In the genomic region with DNA sequence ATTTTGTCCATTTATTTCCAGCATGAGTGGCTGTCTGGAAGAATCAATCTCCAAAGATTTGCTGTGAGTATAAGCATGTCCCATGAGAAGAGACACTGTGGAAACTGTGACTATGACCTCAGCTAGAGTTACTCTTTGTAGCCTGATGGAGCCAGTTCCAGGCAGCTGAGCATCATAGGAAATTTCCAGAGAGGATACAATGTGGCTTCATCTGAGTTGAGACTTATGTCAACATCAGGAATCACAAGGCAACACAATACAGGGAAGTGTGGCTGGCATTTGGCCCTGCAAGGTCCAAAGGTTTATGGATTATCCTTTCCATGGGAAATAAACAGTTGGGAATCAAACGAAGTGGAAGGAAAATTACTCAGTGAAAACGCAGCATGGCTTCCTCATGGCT, we compare ENCODE assay signal across 19 mouse cellular contexts.
DNase-seq lines count a peak whose midpoint lies in the region; ATAC-seq and TF ChIP-seq lines count a peak whose summit lies in the region.
"Had no signal": no experiment of that assay in that cellular context is flagged by ENCODE, and none has a peak within 500 bp of the region (broad histone marks: within the 10 kb centered on the region; RNA-seq: fewer than 3 reads in every experiment).

No protein-coding gene starts in this region.

- no peak for TF ChIP-seq CTCF in lung, postnatal 0 days (IDR thresholded peaks at IDR 0.05)
- no peak for TF ChIP-seq CTCF in hindbrain, postnatal 0 days (IDR thresholded peaks at IDR 0.05; ENCODE audit: low read depth)

- no peak overlapping the region for H3K9ac ChIP-seq in heart, embryonic 16.5 days (ENCODE audit: low read length)
- no peak overlapping the region for H3K9ac ChIP-seq in heart, embryonic 11.5 days (ENCODE audit: low read depth, low read length)
- H3K9ac ChIP-seq in lung, postnatal 0 days (replicated peaks; ENCODE audit: low read depth) = no peak overlapping the region
- no peak overlapping the region for H3K9ac ChIP-seq in kidney, embryonic 15.5 days
- H3K9ac ChIP-seq in hindbrain, postnatal 0 days (replicated peaks; ENCODE audit: low read length) = no peak overlapping the region
- H3K9ac ChIP-seq: embryonic facial prominence, embryonic 12.5 days; heart, embryonic 13.5 days; hindbrain, embryonic 12.5 days; limb, embryonic 13.5 days had no signal

- no peaks in the 10 kb centered on the region for H3K27me3 ChIP-seq in heart, embryonic 16.5 days (ENCODE audit: control insufficient read depth, insufficient read depth, low read length)
- no peaks in the 10 kb centered on the region for H3K27me3 ChIP-seq in heart, embryonic 11.5 days (ENCODE audit: control insufficient read depth, insufficient read depth, low read length)
- H3K27me3 ChIP-seq in lung, postnatal 0 days (replicated peaks; ENCODE audit: insufficient read depth, low read length) = no peaks in the 10 kb centered on the region
- H3K27me3 ChIP-seq in kidney, embryonic 15.5 days = no peaks in the 10 kb centered on the region
- no peaks in the 10 kb centered on the region for H3K27me3 ChIP-seq in hindbrain, postnatal 0 days (ENCODE audit: insufficient read depth, low read length)
- H3K27me3 ChIP-seq: embryonic facial prominence, embryonic 12.5 days; heart, embryonic 13.5 days; hindbrain, embryonic 12.5 days; limb, embryonic 13.5 days; Patski had no signal

- 64% methylated on average over 2 of the region's 2 CpGs for WGBS in heart, embryonic 16.5 days
- WGBS in heart, embryonic 11.5 days (ENCODE audit: insufficient replicate concordance) = 69% methylated on average over 2 of the region's 2 CpGs
- 67% methylated on average over 2 of the region's 2 CpGs for WGBS in lung, postnatal 0 days
- WGBS in kidney, embryonic 15.5 days = 40% methylated on average over 2 of the region's 2 CpGs
- 23% methylated on average over 2 of the region's 2 CpGs for WGBS in large intestine, adult 2 months
- WGBS in hindbrain, postnatal 0 days = 63% methylated on average over 2 of the region's 2 CpGs

- no peak overlapping the region for H3K4me3 ChIP-seq in heart, embryonic 16.5 days (ENCODE audit: low read length)
- no peak overlapping the region for H3K4me3 ChIP-seq in heart, embryonic 11.5 days (ENCODE audit: low read depth, low read length)
- H3K4me3 ChIP-seq in lung, postnatal 0 days (ENCODE audit: low read depth, low read length) = no peak overlapping the region
- no peak overlapping the region for H3K4me3 ChIP-seq in kidney, embryonic 15.5 days (replicated peaks)
- H3K4me3 ChIP-seq in hindbrain, postnatal 0 days (ENCODE audit: low read length) = no peak overlapping the region
- H3K4me3 ChIP-seq: embryonic facial prominence, embryonic 12.5 days; heart, embryonic 13.5 days; hindbrain, embryonic 12.5 days; limb, embryonic 13.5 days; midbrain, embryonic 10.5 days had no signal

- DNase-seq in lung, postnatal 0 days (ENCODE audit: low spot score) = peak; percentile 16
- DNase-seq in lung, postnatal 4 days = no peak
- peak; percentile 32 for DNase-seq in large intestine, adult 2 months (ENCODE audit: low read depth, low spot score)
- DNase-seq in hindbrain, postnatal 0 days (ENCODE audit: low spot score) = no peak
- DNase-seq: cerebellum, adult 9-10 months; lung, adult 18-20 months; right cerebral cortex, adult 18-20 months; thymus, adult 2 months had no signal

- no peaks in the 10 kb centered on the region for H3K4me1 ChIP-seq in heart, embryonic 16.5 days (ENCODE audit: control insufficient read depth, insufficient read depth, low read length)
- no peaks in the 10 kb centered on the region for H3K4me1 ChIP-seq in heart, embryonic 11.5 days (ENCODE audit: control insufficient read depth, insufficient read depth, low read length)
- H3K4me1 ChIP-seq in lung, postnatal 0 days (ENCODE audit: insufficient read depth, low read depth, low read length) = no peaks in the 10 kb centered on the region
- H3K4me1 ChIP-seq in kidney, embryonic 15.5 days = peaks cover 2% of the 10 kb centered on the region; the same call in 1 of the 2 replicates
- H3K4me1 ChIP-seq in hindbrain, postnatal 0 days (ENCODE audit: insufficient read depth, low read length) = no peaks in the 10 kb centered on the region; the same call in 1 of the 2 replicates
- H3K4me1 ChIP-seq: embryonic facial prominence, embryonic 12.5 days; heart, embryonic 13.5 days; hindbrain, embryonic 12.5 days; midbrain, embryonic 10.5 days had no signal

- no peak overlapping the region for H3K4me2 ChIP-seq in heart, embryonic 16.5 days (ENCODE audit: low read depth, low read length)
- H3K4me2 ChIP-seq in heart, embryonic 11.5 days = no peak overlapping the region
- no peak overlapping the region for H3K4me2 ChIP-seq in lung, postnatal 0 days (replicated peaks; ENCODE audit: low read depth, low read length)
- no peak overlapping the region for H3K4me2 ChIP-seq in kidney, embryonic 15.5 days
- H3K4me2 ChIP-seq in hindbrain, postnatal 0 days (ENCODE audit: low read depth, low read length) = no peak overlapping the region
- H3K4me2 ChIP-seq: embryonic facial prominence, embryonic 12.5 days; heart, embryonic 13.5 days; hindbrain, embryonic 12.5 days; limb, embryonic 13.5 days had no signal

- no peaks in the 10 kb centered on the region for H3K9me3 ChIP-seq in heart, embryonic 16.5 days (replicated peaks; ENCODE audit: control insufficient read depth, low read length)
- H3K9me3 ChIP-seq in heart, embryonic 11.5 days (replicated peaks; ENCODE audit: control insufficient read depth, low read length) = no peaks in the 10 kb centered on the region
- no peaks in the 10 kb centered on the region for H3K9me3 ChIP-seq in lung, postnatal 0 days (ENCODE audit: low read length)
- H3K9me3 ChIP-seq in kidney, embryonic 15.5 days (replicated peaks) = no peaks in the 10 kb centered on the region
- no peaks in the 10 kb centered on the region for H3K9me3 ChIP-seq in hindbrain, postnatal 0 days (ENCODE audit: low read length)
- H3K9me3 ChIP-seq: embryonic facial prominence, embryonic 12.5 days; heart, embryonic 13.5 days; hindbrain, embryonic 12.5 days; limb, embryonic 13.5 days; midbrain, embryonic 10.5 days had no signal

- ATAC-seq in heart, embryonic 16.5 days (replicated peaks; ENCODE audit: extremely low read depth, insufficient read depth, low FRiP score) = peak; percentile 67; the same call in 1 of the 2 replicates
- ATAC-seq in heart, embryonic 11.5 days (replicated peaks; ENCODE audit: insufficient number of reproducible peaks, low FRiP score, low TSS enrichment) = no peak
- ATAC-seq in lung, postnatal 0 days = peak; percentile 41
- ATAC-seq in kidney, embryonic 15.5 days (replicated peaks; ENCODE audit: low FRiP score) = 0 out of 2 replicates have a peak, but pooled peaks have one; percentile 49
- ATAC-seq in hindbrain, postnatal 0 days = no peak
- ATAC-seq: activated CD4-positive, CD25-positive, alpha-beta regulatory T cell, adult 4 months; forebrain, embryonic 16.5 days had no signal

- no peak for TF ChIP-seq EP300 in lung, postnatal 0 days (IDR thresholded peaks at IDR 0.05)

- no peak overlapping the region for H3K27ac ChIP-seq in heart, embryonic 16.5 days (ENCODE audit: low read length)
- no peak overlapping the region for H3K27ac ChIP-seq in heart, embryonic 11.5 days (ENCODE audit: low read depth, low read length)
- H3K27ac ChIP-seq in lung, postnatal 0 days (ENCODE audit: low read length) = no peak overlapping the region
- no peak overlapping the region for H3K27ac ChIP-seq in kidney, embryonic 15.5 days
- H3K27ac ChIP-seq in hindbrain, postnatal 0 days = no peak overlapping the region
- H3K27ac ChIP-seq: embryonic facial prominence, embryonic 12.5 days; heart, embryonic 13.5 days; hindbrain, embryonic 12.5 days; limb, embryonic 13.5 days; midbrain, embryonic 10.5 days had no signal

- no peaks in the 10 kb centered on the region for H3K36me3 ChIP-seq in heart, embryonic 16.5 days (ENCODE audit: control insufficient read depth, insufficient read depth)
- H3K36me3 ChIP-seq in heart, embryonic 11.5 days (ENCODE audit: control insufficient read depth, insufficient read depth, low read length) = no peaks in the 10 kb centered on the region
- H3K36me3 ChIP-seq in lung, postnatal 0 days (ENCODE audit: insufficient read depth, low read length) = no peaks in the 10 kb centered on the region
- no peaks in the 10 kb centered on the region for H3K36me3 ChIP-seq in kidney, embryonic 15.5 days
- no peaks in the 10 kb centered on the region for H3K36me3 ChIP-seq in hindbrain, postnatal 0 days (ENCODE audit: insufficient read depth, low read length)
- H3K36me3 ChIP-seq: embryonic facial prominence, embryonic 12.5 days; heart, embryonic 13.5 days; hindbrain, embryonic 12.5 days; limb, embryonic 13.5 days; midbrain, embryonic 10.5 days had no signal

Comparison
In these comparisons a context has a peak if more than half of its experiments do, and no peak if none do; other contexts are left out.
1. ATAC-seq: peak in heart, embryonic 16.5 days (single experiment), lung, postnatal 0 days (single experiment) and kidney, embryonic 15.5 days (single experiment); none in heart, embryonic 11.5 days (single experiment) and hindbrain, postnatal 0 days (single experiment).
2. DNase-seq: peak in lung, postnatal 0 days (single experiment) and large intestine, adult 2 months (single experiment); none in lung, postnatal 4 days (0 of 2) and hindbrain, postnatal 0 days (single experiment).